Mouse (Mus musculus): Measurements from ENCODE around the gene Trem1. TPM values are rescaled to one million over a fixed set of nuclear protein-coding genes. Genes with fewer than 3 reads are reported as not detected.

Trem1 gene
- polyA plus RNA-seq (2015; fragmentation: Nextera tagmentation; extraction: Ambion mirVana), result 0.06 and 0.15 TPM in 2 replicates

DNA sequence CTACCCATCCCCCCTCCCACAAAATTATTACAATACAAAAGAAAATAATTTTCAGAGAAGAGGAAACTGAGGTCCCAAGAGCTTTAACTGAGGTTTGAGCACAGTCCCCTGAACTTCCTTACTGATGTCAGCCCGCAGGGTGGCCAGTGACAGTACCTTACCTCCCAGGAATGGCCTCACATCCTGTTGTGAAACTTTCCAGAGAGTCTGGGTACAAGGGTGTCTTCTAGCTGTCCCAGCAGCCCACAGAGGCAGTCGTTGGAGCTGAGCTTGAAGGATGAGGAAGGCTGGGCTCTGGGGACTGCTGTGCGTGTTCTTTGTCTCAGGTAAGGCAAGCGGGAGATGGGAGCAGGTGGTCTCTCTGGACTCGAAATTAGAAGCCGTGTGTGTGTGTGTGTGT is at the start of gene Trem1:
Gene Trem1, plus strand, starts transcription at position 251 of the 400 bp plus-strand sequence.
- Histone ChIP-seq H3K4me1 (no peaks in the 10 kb centered on the region), H3K9ac (no peak within 1 kb of the TSS), H3K9me3 (no peaks in the 10 kb centered on the region), H3K36me3 (no peaks in the 10 kb centered on the region), H3K4me3 (no peak within 1 kb of the TSS), H3K27me3 (no peaks in the 10 kb centered on the region), H3K4me2 (no peak within 1 kb of the TSS), H3K27ac (no peak within 1 kb of the TSS)
- ATAC-seq (ENCODE audit: insufficient number of reproducible peaks, low FRiP score, low TSS enrichment, low read depth), result no peak
- 76% methylated on average over 6 of the region's 6 CpGs for WGBS

DNA sequence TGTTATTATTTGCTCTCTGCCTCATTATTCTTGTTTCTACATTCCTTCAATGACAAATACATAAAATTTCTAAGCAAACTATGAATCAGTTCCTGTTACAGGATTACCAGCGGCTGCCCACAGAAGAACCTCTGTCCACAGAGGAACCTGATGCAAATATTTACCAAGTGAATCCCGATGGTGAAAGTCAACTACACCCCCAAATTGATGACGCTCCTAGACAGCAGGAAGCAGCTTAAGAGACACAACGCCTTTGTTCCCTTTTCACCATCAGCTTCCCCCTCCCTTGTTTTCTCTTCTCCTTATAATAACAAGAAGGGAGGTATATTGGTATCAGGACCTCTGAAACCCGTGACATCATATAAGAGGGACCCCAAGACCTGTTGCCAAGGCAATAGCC is 47.3 kb upstream of the Trem1 start:
- no peaks in the 10 kb centered on the region for H3K36me3 ChIP-seq
- H3K9ac ChIP-seq, result no peak overlapping the region
- H3K9me3 ChIP-seq, result no peaks in the 10 kb centered on the region
- H3K4me2 ChIP-seq, result no peak overlapping the region
- WGBS, result 78% methylated on average over 5 of the region's 5 CpGs
- no peaks in the 10 kb centered on the region for H3K27me3 ChIP-seq
- no peak overlapping the region for H3K27ac ChIP-seq
- H3K4me3 ChIP-seq, result no peak overlapping the region
- ATAC-seq (ENCODE audit: insufficient number of reproducible peaks, low FRiP score, low TSS enrichment, low read depth), result no peak
- no peaks in the 10 kb centered on the region for H3K4me1 ChIP-seq

- no peak overlapping the region for H3K27ac ChIP-seq
- no peak overlapping the region for H3K4me2 ChIP-seq
- H3K36me3 ChIP-seq, result no peaks in the 10 kb centered on the region
- no peaks in the 10 kb centered on the region for H3K27me3 ChIP-seq
- WGBS, result 67% methylated on average over 2 of the region's 2 CpGs
- no peaks in the 10 kb centered on the region for H3K4me1 ChIP-seq
- no peak for ATAC-seq (ENCODE audit: insufficient number of reproducible peaks, low FRiP score, low TSS enrichment, low read depth)
- H3K4me3 ChIP-seq, result no peak overlapping the region
- no peak overlapping the region for H3K9ac ChIP-seq
- H3K9me3 ChIP-seq, result no peaks in the 10 kb centered on the region
Observed at GRCm38 (mm10) chr17:48192366-48192765, 40.2 kb upstream of the Trem1 start.

- H3K27ac ChIP-seq, result no peak overlapping the region
- no peak overlapping the region for H3K9ac ChIP-seq
- 0 out of 2 replicates have a peak, but pooled peaks cover 6% of the 10 kb centered on the region for H3K9me3 ChIP-seq
- H3K36me3 ChIP-seq, result no peaks in the 10 kb centered on the region
- no peak overlapping the region for H3K4me3 ChIP-seq
- H3K4me2 ChIP-seq, result no peak overlapping the region
- no peaks in the 10 kb centered on the region for H3K4me1 ChIP-seq
- no peak for ATAC-seq (ENCODE audit: insufficient number of reproducible peaks, low FRiP score, low TSS enrichment, low read depth)
- H3K27me3 ChIP-seq, result no peaks in the 10 kb centered on the region
- 94% methylated on average over 12 of the region's 12 CpGs for WGBS
Observed at GRCm38 (mm10) chr17:48203086-48203485, 29.5 kb upstream of the Trem1 start.

DNA sequence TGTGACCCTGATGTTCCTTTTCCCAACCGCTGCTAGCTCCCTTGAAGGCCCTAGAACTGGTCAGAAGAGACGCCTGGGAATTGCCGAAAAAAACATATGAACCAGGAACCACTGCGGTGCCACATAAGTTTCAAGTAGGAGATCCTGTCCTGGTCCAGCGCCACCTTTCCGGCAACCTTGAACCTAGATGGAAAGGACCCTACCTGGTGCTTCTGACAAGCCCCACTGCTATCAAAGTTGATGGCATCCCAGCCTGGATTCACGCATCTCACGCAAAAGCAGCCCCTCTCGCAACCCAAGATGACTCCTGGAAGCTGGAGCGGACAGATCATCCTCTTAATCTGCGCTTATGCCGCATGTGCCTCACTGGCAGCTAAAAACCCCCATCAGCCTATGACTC is 20.0 kb upstream of the Trem1 start:
- no peaks in the 10 kb centered on the region for H3K4me1 ChIP-seq

GRCm38 (mm10) chr17:48213511-48213910 is 19.1 kb upstream of the Trem1 start:
- Histone ChIP-seq H3K4me1 (no peaks in the 10 kb centered on the region), H3K27ac (no peak overlapping the region), H3K4me3 (no peak overlapping the region), H3K4me2 (no peak overlapping the region), H3K36me3 (no peaks in the 10 kb centered on the region), H3K9me3 (no peaks in the 10 kb centered on the region), H3K9ac (no peak overlapping the region), H3K27me3 (no peaks in the 10 kb centered on the region)
- no peak for ATAC-seq (ENCODE audit: insufficient number of reproducible peaks, low FRiP score, low TSS enrichment, low read depth)
- WGBS, result 70% methylated on average over 5 of the region's 5 CpGs

More for the DNA sequence above, 20.0 kb upstream of the Trem1 start:
- no peak for ATAC-seq (ENCODE audit: insufficient number of reproducible peaks, low FRiP score, low TSS enrichment, low read depth)
- Histone ChIP-seq H3K9ac (no peak overlapping the region), H3K27ac (no peak overlapping the region), H3K4me2 (no peak overlapping the region), H3K27me3 (no peaks in the 10 kb centered on the region), H3K9me3 (no peaks in the 10 kb centered on the region), H3K4me3 (no peak overlapping the region), H3K36me3 (no peaks in the 10 kb centered on the region)
- whole genome bisulfite sequencing, result 93% methylated on average over 12 of the region's 12 CpGs

- Histone ChIP-seq H3K4me1 (no peaks in the 10 kb centered on the region), H3K9me3 (no peaks in the 10 kb centered on the region), H3K27ac (no peak overlapping the region), H3K27me3 (no peaks in the 10 kb centered on the region), H3K4me2 (no peak overlapping the region), H3K9ac (no peak overlapping the region), H3K36me3 (no peaks in the 10 kb centered on the region), H3K4me3 (no peak overlapping the region)
- WGBS, result 88% methylated on average over 1 of the region's 1 CpGs
- ATAC-seq (ENCODE audit: insufficient number of reproducible peaks, low FRiP score, low TSS enrichment, low read depth), result no peak
Observed at GRCm38 (mm10) chr17:48215429-48215828, 17.1 kb upstream of the Trem1 start.

DNA sequence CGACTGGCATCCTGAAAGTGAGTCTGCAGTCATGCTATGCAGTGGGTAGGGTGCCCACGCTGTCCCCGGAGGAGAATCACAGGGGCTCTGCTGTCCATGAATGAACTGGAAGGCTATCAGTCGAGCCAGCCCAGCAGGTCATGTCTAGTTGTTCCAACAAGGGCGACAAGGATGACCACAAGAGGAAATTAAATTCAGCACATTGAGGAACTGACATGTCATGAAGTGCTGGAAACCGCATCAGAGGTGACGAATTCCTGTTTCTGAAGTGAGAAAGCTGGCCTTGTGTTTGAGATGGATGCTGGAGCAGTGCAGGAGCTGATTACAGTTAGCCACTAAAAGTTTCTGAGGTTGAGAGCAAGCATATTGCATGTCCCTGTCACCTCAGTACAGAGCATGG is 1.9 kb upstream of the Trem1 start:
- 92% methylated on average over 7 of the region's 7 CpGs for WGBS
- no peaks in the 10 kb centered on the region for H3K27me3 ChIP-seq
- no peak overlapping the region for H3K27ac ChIP-seq
- ATAC-seq (ENCODE audit: insufficient number of reproducible peaks, low FRiP score, low TSS enrichment, low read depth), result no peak
- H3K4me3 ChIP-seq, result no peak overlapping the region
- no peaks in the 10 kb centered on the region for H3K9me3 ChIP-seq
- no peak overlapping the region for H3K4me2 ChIP-seq
- no peaks in the 10 kb centered on the region for H3K36me3 ChIP-seq
- H3K9ac ChIP-seq, result no peak overlapping the region
- H3K4me1 ChIP-seq, result no peaks in the 10 kb centered on the region

DNA sequence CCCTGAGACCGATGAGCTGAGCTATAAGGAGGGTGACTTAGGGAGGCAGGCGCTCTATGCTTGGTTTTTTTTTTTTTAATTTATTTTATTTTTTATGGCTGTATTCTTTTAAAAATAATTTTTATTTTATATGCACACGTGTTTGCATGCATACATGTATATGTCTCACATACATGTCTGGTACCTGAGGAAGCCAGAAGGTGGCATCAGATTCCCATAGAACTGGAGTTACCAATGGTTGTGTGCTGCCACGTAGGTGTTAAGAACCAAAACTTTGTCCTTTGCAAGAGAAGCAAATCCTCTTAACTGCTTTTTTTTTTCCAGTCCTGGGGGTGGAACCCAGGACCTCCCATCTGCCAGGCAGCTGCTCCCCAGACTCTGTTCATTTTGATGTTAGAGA is 1.2 kb downstream of the Trem1 start:
- no peak overlapping the region for H3K27ac ChIP-seq

DNA sequence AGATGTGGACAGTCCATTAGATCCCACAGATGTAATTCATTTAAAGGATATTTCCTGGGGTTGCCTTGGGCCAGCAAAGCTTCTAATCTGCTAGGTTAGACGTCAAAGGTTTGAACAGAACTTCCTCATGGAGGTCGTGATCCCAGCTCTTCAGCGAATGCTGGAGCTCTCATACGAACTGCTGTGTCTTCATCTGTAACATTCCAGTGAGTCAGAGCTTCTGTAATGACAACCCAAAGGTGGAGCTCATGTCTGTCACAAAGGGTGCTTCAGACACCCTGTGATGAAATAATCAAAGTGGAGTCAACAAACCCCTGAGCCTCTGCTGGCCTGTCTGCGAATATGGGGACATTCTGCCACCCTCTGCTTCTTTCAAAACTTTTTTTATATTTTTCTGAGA is 2.0 kb downstream of the Trem1 start:
- no peaks in the 10 kb centered on the region for H3K36me3 ChIP-seq
- H3K9ac ChIP-seq, result no peak overlapping the region
- 60% methylated on average over 5 of the region's 5 CpGs for WGBS
- H3K4me3 ChIP-seq, result no peak overlapping the region
- H3K27ac ChIP-seq, result no peak overlapping the region
- no peaks in the 10 kb centered on the region for H3K27me3 ChIP-seq
- no peaks in the 10 kb centered on the region for H3K9me3 ChIP-seq
- no peak for ATAC-seq (ENCODE audit: insufficient number of reproducible peaks, low FRiP score, low TSS enrichment, low read depth)
- H3K4me2 ChIP-seq, result no peak overlapping the region
- no peaks in the 10 kb centered on the region for H3K4me1 ChIP-seq

More for the DNA sequence above, 1.2 kb downstream of the Trem1 start:
- H3K4me3 ChIP-seq, result no peak overlapping the region
- H3K4me2 ChIP-seq, result no peak overlapping the region
- no peak overlapping the region for H3K9ac ChIP-seq
- H3K4me1 ChIP-seq, result no peaks in the 10 kb centered on the region
- ATAC-seq (ENCODE audit: insufficient number of reproducible peaks, low FRiP score, low TSS enrichment, low read depth), result no peak
- H3K36me3 ChIP-seq, result no peaks in the 10 kb centered on the region
- 87% methylated on average over 4 of the region's 4 CpGs for WGBS
- H3K27me3 ChIP-seq, result no peaks in the 10 kb centered on the region
- no peaks in the 10 kb centered on the region for H3K9me3 ChIP-seq

DNA sequence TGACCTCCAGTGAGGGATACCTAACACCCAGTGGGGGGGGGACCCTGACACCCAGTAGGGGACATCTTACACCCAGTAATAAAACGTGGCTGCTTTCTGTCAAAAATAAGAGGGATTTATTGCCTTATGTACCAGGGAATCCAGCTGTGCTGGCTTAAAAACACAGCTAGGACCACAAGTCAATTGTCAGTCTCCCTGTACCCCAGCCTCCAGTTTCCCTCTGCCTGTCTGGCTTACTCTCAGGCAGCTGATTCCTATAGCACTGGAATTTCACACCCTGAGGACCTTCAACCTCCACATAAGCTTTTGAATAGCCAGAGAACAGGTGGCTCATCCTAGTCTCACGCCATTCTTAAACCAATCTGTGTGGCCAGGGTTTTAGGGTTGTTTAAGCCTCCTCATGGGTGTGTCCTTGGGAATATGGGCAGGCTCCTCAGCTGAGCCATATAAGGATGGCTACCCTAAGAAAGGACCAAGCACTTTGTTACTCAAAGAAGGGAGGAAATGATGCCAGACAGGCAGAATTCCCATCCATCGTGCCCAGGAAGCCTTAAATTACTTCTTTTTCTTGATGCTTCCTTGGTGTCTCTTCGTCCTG is 3.3 kb downstream of the Trem1 start:
- no peaks in the 10 kb centered on the region for H3K4me1 ChIP-seq
- H3K4me3 ChIP-seq, result no peak overlapping the region
- no peak overlapping the region for H3K4me2 ChIP-seq
- no peak overlapping the region for H3K9ac ChIP-seq
- 40% methylated on average over 4 of the region's 4 CpGs for WGBS
- no peaks in the 10 kb centered on the region for H3K27me3 ChIP-seq
- no peak overlapping the region for H3K27ac ChIP-seq
- no peaks in the 10 kb centered on the region for H3K9me3 ChIP-seq
- H3K36me3 ChIP-seq, result no peaks in the 10 kb centered on the region
- 0 out of 2 replicates have a peak, but pooled peaks have one; percentile 42 for ATAC-seq (ENCODE audit: insufficient number of reproducible peaks, low FRiP score, low TSS enrichment, low read depth)

GRCm38 (mm10) chr17:48237621-48238020 is 5.1 kb downstream of the Trem1 start:
- WGBS, result 87% methylated on average over 8 of the region's 8 CpGs
- Histone ChIP-seq H3K27ac (no peak overlapping the region), H3K4me2 (no peak overlapping the region), H3K9me3 (no peaks in the 10 kb centered on the region), H3K27me3 (no peaks in the 10 kb centered on the region), H3K36me3 (no peaks in the 10 kb centered on the region), H3K9ac (no peak overlapping the region), H3K4me3 (no peak overlapping the region), H3K4me1 (no peaks in the 10 kb centered on the region)
- no peak for ATAC-seq (ENCODE audit: insufficient number of reproducible peaks, low FRiP score, low TSS enrichment, low read depth)

Data from limb, embryonic 15.5 days (tissue).